8 mouse cellular contexts compared by ENCODE assay signal in the genomic region with DNA sequence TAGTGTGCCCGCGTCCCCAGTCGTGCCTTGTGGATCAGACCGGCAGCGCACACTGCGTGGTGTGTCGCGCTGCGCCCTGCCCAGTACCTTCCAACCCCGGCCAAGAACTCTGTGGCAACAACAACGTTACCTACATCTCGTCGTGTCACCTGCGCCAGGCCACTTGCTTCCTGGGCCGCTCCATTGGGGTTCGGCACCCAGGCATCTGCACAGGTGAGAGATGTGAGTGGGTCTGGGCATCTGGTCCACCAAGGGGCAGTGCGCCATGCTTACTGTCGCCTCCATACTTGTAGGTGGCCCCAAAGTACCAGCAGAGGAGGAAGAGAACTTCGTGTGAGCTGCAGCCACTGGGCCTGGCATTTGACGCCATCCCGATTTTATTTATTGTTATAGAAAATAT. TPM values are rescaled to one million over a fixed set of nuclear protein-coding genes. Genes with fewer than 3 reads are reported as not detected.
DNase-seq lines count a peak whose midpoint lies in the region; ATAC-seq and TF ChIP-seq lines count a peak whose summit lies in the region.

No protein-coding gene starts in this region.

- no peak for ATAC-seq in heart, embryonic 12.5 days (ENCODE audit: insufficient number of reproducible peaks, low FRiP score)
- peak; percentile 0; the same call in 1 of the 2 replicates for ATAC-seq in forebrain, embryonic 14.5 days
- ATAC-seq in liver, embryonic 14.5 days (ENCODE audit: insufficient read depth), result no peak

- no peak for DNase-seq in heart, postnatal 25 days (ENCODE audit: low spot score)
- no peak for DNase-seq in CH12.LX (ENCODE audit: extremely low read depth)
- DNase-seq in forebrain, embryonic 14.5 days (ENCODE audit: low spot score), result no peak
- no peak for DNase-seq in liver, embryonic 14.5 days (ENCODE audit: low read depth in 3 of 3, low spot score in 3 of 3)
- no peak for DNase-seq in thymus, postnatal 25 days
- DNase-seq in urinary bladder, postnatal 14 days (ENCODE audit: low spot score), result no peak
- DNase-seq in retina, embryonic 14.5 days (ENCODE audit: low spot score), result no peak

- H3K79me2 ChIP-seq in CH12.LX (replicated peaks; ENCODE audit: control insufficient read depth, extremely low read depth, insufficient read depth, poor library complexity, severe bottlenecking), result no peaks in the 10 kb centered on the region

- no peak for TF ChIP-seq EP300 in CH12.LX (IDR thresholded peaks at IDR 0.05; ENCODE audit: low read length)
- no peak for TF ChIP-seq EP300 in liver, embryonic 14.5 days (IDR thresholded peaks at IDR 0.05; ENCODE audit: low read depth)

- dilution Hi-C loops in CH12.LX (cut with MboI; ENCODE audit: extremely low pct_ligation_motif_present, extremely low pct_unique_long_range_greater_than_20kb, low sequenced_read_pairs), result no loop called here

- no peaks in the 10 kb centered on the region for H3K36me3 ChIP-seq in heart, embryonic 12.5 days
- no peaks in the 10 kb centered on the region for H3K36me3 ChIP-seq in CH12.LX (replicated peaks in 1 of 2; ENCODE audit: control insufficient read depth in 1 of 2, insufficient read depth in 1 of 2, low read length in 1 of 2)
- H3K36me3 ChIP-seq in forebrain, embryonic 14.5 days (ENCODE audit: control insufficient read depth, insufficient read depth, low read length), result no peaks in the 10 kb centered on the region
- no peaks in the 10 kb centered on the region for H3K36me3 ChIP-seq in liver, embryonic 14.5 days (replicated peaks; ENCODE audit: control insufficient read depth, insufficient read depth, low read depth)

- H3K27me3 ChIP-seq in heart, embryonic 12.5 days (replicated peaks), result peaks cover 60% of the 10 kb centered on the region
- H3K27me3 ChIP-seq in CH12.LX (replicated peaks), result peaks cover 64% of the 10 kb centered on the region
- peaks cover 36% of the 10 kb centered on the region for H3K27me3 ChIP-seq in forebrain, embryonic 14.5 days (replicated peaks; ENCODE audit: control insufficient read depth, insufficient read depth, low read length)
- peaks cover 38% of the 10 kb centered on the region for H3K27me3 ChIP-seq in liver, embryonic 14.5 days (ENCODE audit: control insufficient read depth, insufficient read depth, low read length)

- no peak for TF ChIP-seq RAD21 in CH12.LX (IDR thresholded peaks at IDR 0.05; ENCODE audit: low read depth, low read length)

- peaks cover 35% of the 10 kb centered on the region for H3K4me1 ChIP-seq in heart, embryonic 12.5 days (replicated peaks)
- H3K4me1 ChIP-seq in CH12.LX (ENCODE audit: control insufficient read depth in 1 of 2, insufficient read depth in 2 of 2), result peaks cover 14 to 37% of the 10 kb centered on the region in 2 experiments
- H3K4me1 ChIP-seq in forebrain, embryonic 14.5 days (ENCODE audit: control insufficient read depth, insufficient read depth, low read length), result peaks cover 9% of the 10 kb centered on the region
- H3K4me1 ChIP-seq in liver, embryonic 14.5 days (replicated peaks; ENCODE audit: control insufficient read depth in 2 of 2, insufficient read depth in 2 of 2, low read length in 1 of 2), result peaks cover 7 to 11% of the 10 kb centered on the region in 2 experiments

- WGBS in heart, embryonic 12.5 days, result 29% methylated on average over 21 of the region's 21 CpGs
- 27% methylated on average over 21 of the region's 21 CpGs for WGBS in forebrain, embryonic 14.5 days
- WGBS in liver, embryonic 14.5 days (ENCODE audit: insufficient replicate concordance), result 29% methylated on average over 21 of the region's 21 CpGs

- no peak for TF ChIP-seq POLR2A in CH12.LX (IDR thresholded peaks at IDR 0.05; ENCODE audit: low read depth, low read length)

- peak overlapping the region; percentile 49; the same call in 1 of the 2 replicates for H3K4me3 ChIP-seq in heart, embryonic 12.5 days
- peak overlapping the region; percentile 20 to 69 (median 41) for H3K4me3 ChIP-seq in CH12.LX (replicated peaks in 1 of 3; ENCODE audit: low read depth in 2 of 3, low read length in 2 of 3, poor library complexity in 1 of 3)
- H3K4me3 ChIP-seq in forebrain, embryonic 14.5 days (ENCODE audit: low read depth, low read length), result 0 out of 2 replicates have a peak overlapping the region, but pooled peaks have one; percentile 21
- peak overlapping the region; percentile 39 to 42; a peak in 3 of 4 replicates for H3K4me3 ChIP-seq in liver, embryonic 14.5 days (ENCODE audit: insufficient read depth in 1 of 2, low read depth in 2 of 2, low read length in 2 of 2)

- TF ChIP-seq CTCF in CH12.LX (conservative IDR thresholded peaks at IDR 0.05 in 1 of 2, IDR thresholded peaks at IDR 0.05 in 1 of 2; ENCODE audit: low read depth in 2 of 2, low read length in 2 of 2), result no peak
- no peak for TF ChIP-seq CTCF in liver, embryonic 14.5 days (IDR thresholded peaks at IDR 0.05; ENCODE audit: low read depth)

- peak overlapping the region; percentile 83 for H3K4me2 ChIP-seq in heart, embryonic 12.5 days
- peak overlapping the region; percentile 96 for H3K4me2 ChIP-seq in CH12.LX (ENCODE audit: insufficient read depth, low read depth, poor library complexity, severe bottlenecking)
- peak overlapping the region; percentile 61 for H3K4me2 ChIP-seq in forebrain, embryonic 14.5 days (ENCODE audit: low read length)
- H3K4me2 ChIP-seq in liver, embryonic 14.5 days (ENCODE audit: low read depth), result peak overlapping the region; percentile 71

- no peaks in the 10 kb centered on the region for H3K9me3 ChIP-seq in heart, embryonic 12.5 days (replicated peaks)
- H3K9me3 ChIP-seq in CH12.LX (replicated peaks; ENCODE audit: low read length), result no peaks in the 10 kb centered on the region
- H3K9me3 ChIP-seq in forebrain, embryonic 14.5 days (replicated peaks; ENCODE audit: control insufficient read depth, low read length), result no peaks in the 10 kb centered on the region
- no peaks in the 10 kb centered on the region for H3K9me3 ChIP-seq in liver, embryonic 14.5 days (ENCODE audit: control insufficient read depth, low read length)

- no peak overlapping the region for H3K9ac ChIP-seq in heart, embryonic 12.5 days
- no peak overlapping the region for H3K9ac ChIP-seq in CH12.LX (ENCODE audit: insufficient read depth, low read depth)
- no peak overlapping the region for H3K9ac ChIP-seq in forebrain, embryonic 14.5 days (ENCODE audit: low read length)
- H3K9ac ChIP-seq in liver, embryonic 14.5 days (replicated peaks), result no peak overlapping the region

- in situ Hi-C loops in CH12.LX (cut with MboI; ENCODE audit: low pct_ligation_motif_present, low pct_unique_long_range_greater_than_20kb, low sequenced_read_pairs), result loop anchor here (5.0 kb wide), 1 partner anchor 89 kb away; no protein-coding TSS in a partner anchor

- intact Hi-C loops in heart, postnatal 25 days (cut with DNase I), result no loop called here

- no peak overlapping the region for H3K27ac ChIP-seq in heart, embryonic 12.5 days (ENCODE audit: poor library complexity, severe bottlenecking)
- no peak overlapping the region for H3K27ac ChIP-seq in CH12.LX (ENCODE audit: insufficient read depth, low read depth)
- H3K27ac ChIP-seq in forebrain, embryonic 14.5 days (ENCODE audit: low read depth, low read length), result no peak overlapping the region
- H3K27ac ChIP-seq in liver, embryonic 14.5 days, result no peak overlapping the region

RNA-seq across cellular contexts. Expression of gene Fstl3, which starts 4.1 kb away (rescaled TPM):
- 21.1 and 21.9 TPM in 2 replicates for polyA plus RNA-seq in heart, embryonic 12.5 days (2016; fragmentation: Nextera tagmentation; extraction: Ambion mirVana)
- total RNA-seq in heart, postnatal 25 days (2021), result 1 to 10 TPM; 2.9 to 4.2 TPM
- 0.25 TPM in 2 replicates for total RNA-seq in CH12.LX (2012; rRNA removed)
- total RNA-seq in CH12.LX (2014; rRNA removed), result not detected in 2 replicates
- not detected in 2 replicates for polyA plus RNA-seq in CH12.LX (2012; ENCODE audit: insufficient read length, low read depth)
- polyA plus RNA-seq in forebrain, embryonic 14.5 days (2014; fragmentation: Nextera tagmentation; extraction: Ambion mirVana), result 0.58 and 0.96 TPM in 2 replicates
- 0.54 and 0.56 TPM in 2 replicates for polyA plus RNA-seq in liver, embryonic 14.5 days (2012; rRNA removed)
- polyA plus RNA-seq in liver, embryonic 14.5 days (2014; fragmentation: Nextera tagmentation; extraction: Ambion mirVana), result 0.18 and 0.23 TPM in 2 replicates

RNA-seq across cellular contexts. Expression of gene Prss57, which starts 9.6 kb away (rescaled TPM):
- 0.24 TPM in 1 of 2 replicates, not detected in the other for polyA plus RNA-seq in heart, embryonic 12.5 days (2016; fragmentation: Nextera tagmentation; extraction: Ambion mirVana)
- total RNA-seq in heart, postnatal 25 days (2021), result not detected
- total RNA-seq in CH12.LX (2012; rRNA removed), result 0.08 and 0.21 TPM in 2 replicates
- total RNA-seq in CH12.LX (2014; rRNA removed), result not detected in 2 replicates
- polyA plus RNA-seq in CH12.LX (2012; ENCODE audit: insufficient read length, low read depth), result not detected in 2 replicates
- polyA plus RNA-seq in forebrain, embryonic 14.5 days (2014; fragmentation: Nextera tagmentation; extraction: Ambion mirVana), result 0.37 TPM in 1 of 2 replicates, not detected in the other
- polyA plus RNA-seq in liver, embryonic 14.5 days (2012; rRNA removed), result 1.6 TPM in 2 replicates
- 3.2 and 4.9 TPM in 2 replicates for polyA plus RNA-seq in liver, embryonic 14.5 days (2014; fragmentation: Nextera tagmentation; extraction: Ambion mirVana)

RNA-seq across cellular contexts. Expression of gene Palm, which starts 12.2 kb away (rescaled TPM):
- polyA plus RNA-seq in heart, embryonic 12.5 days (2016; fragmentation: Nextera tagmentation; extraction: Ambion mirVana), result 72.4 and 80.8 TPM in 2 replicates
- 10 to 100 TPM; 70.3 to 77.3 TPM for total RNA-seq in heart, postnatal 25 days (2021)
- total RNA-seq in CH12.LX (2012; rRNA removed) (3.1 and 5.3 TPM in 2 replicates), CH12.LX (2014; rRNA removed) (0.36 and 0.78 TPM in 2 replicates)
- polyA plus RNA-seq in CH12.LX (2012; ENCODE audit: insufficient read length, low read depth), result 1.5 and 2.5 TPM in 2 replicates
- polyA plus RNA-seq in forebrain, embryonic 14.5 days (2014; fragmentation: Nextera tagmentation; extraction: Ambion mirVana), result 182 and 257 TPM in 2 replicates
- polyA plus RNA-seq in liver, embryonic 14.5 days (2012; rRNA removed), result 3.4 and 3.5 TPM in 2 replicates
- polyA plus RNA-seq in liver, embryonic 14.5 days (2014; fragmentation: Nextera tagmentation; extraction: Ambion mirVana), result 4.0 and 4.1 TPM in 2 replicates

RNA-seq across cellular contexts. Expression of gene Rnf126, which starts 14.4 kb away (rescaled TPM):
- 78.7 and 78.9 TPM in 2 replicates for polyA plus RNA-seq in heart, embryonic 12.5 days (2016; fragmentation: Nextera tagmentation; extraction: Ambion mirVana)
- total RNA-seq in heart, postnatal 25 days (2021), result 10 to 100 TPM; 21.2 to 22.8 TPM
- total RNA-seq in CH12.LX (2012; rRNA removed) (67.9 and 74.8 TPM in 2 replicates), CH12.LX (2014; rRNA removed) (28.9 and 32.4 TPM in 2 replicates)
- 90.7 and 112 TPM in 2 replicates for polyA plus RNA-seq in CH12.LX (2012; ENCODE audit: insufficient read length, low read depth)
- 60.6 and 75.7 TPM in 2 replicates for polyA plus RNA-seq in forebrain, embryonic 14.5 days (2014; fragmentation: Nextera tagmentation; extraction: Ambion mirVana)
- 46.4 and 51.3 TPM in 2 replicates for polyA plus RNA-seq in liver, embryonic 14.5 days (2012; rRNA removed)
- polyA plus RNA-seq in liver, embryonic 14.5 days (2014; fragmentation: Nextera tagmentation; extraction: Ambion mirVana), result 27.7 and 33.7 TPM in 2 replicates

RNA-seq across cellular contexts. Expression of gene Fgf22, which starts 26.3 kb away (rescaled TPM):
- polyA plus RNA-seq in heart, embryonic 12.5 days (2016; fragmentation: Nextera tagmentation; extraction: Ambion mirVana), result 0.22 and 0.38 TPM in 2 replicates
- total RNA-seq in heart, postnatal 25 days (2021), result not detected
- total RNA-seq in CH12.LX (2012; rRNA removed) (not detected in 2 replicates), CH12.LX (2014; rRNA removed) (not detected in 2 replicates)
- not detected in 2 replicates for polyA plus RNA-seq in CH12.LX (2012; ENCODE audit: insufficient read length, low read depth)
- polyA plus RNA-seq in forebrain, embryonic 14.5 days (2014; fragmentation: Nextera tagmentation; extraction: Ambion mirVana), result 0.28 and 0.38 TPM in 2 replicates
- not detected in 2 replicates for polyA plus RNA-seq in liver, embryonic 14.5 days (2012; rRNA removed)
- polyA plus RNA-seq in liver, embryonic 14.5 days (2014; fragmentation: Nextera tagmentation; extraction: Ambion mirVana), result not detected in 2 replicates

Comparison
In these comparisons a context has a peak if more than half of its experiments do, and no peak if none do; other contexts are left out.
1. RNA of gene Fstl3, which starts 4.1 kb away (polyA plus RNA-seq): 21.1 to 21.9 TPM in heart, embryonic 12.5 days; 0.58 to 0.96 TPM in forebrain, embryonic 14.5 days, 0.18 to 0.56 TPM in liver, embryonic 14.5 days and not detected in CH12.LX; every median in the first group is over 10 times any median in the second.
2. RNA of gene Palm, which starts 12.2 kb away (polyA plus RNA-seq): 182 to 257 TPM in forebrain, embryonic 14.5 days and 72.4 to 80.8 TPM in heart, embryonic 12.5 days; 3.4 to 4.1 TPM in liver, embryonic 14.5 days and 1.5 to 2.5 TPM in CH12.LX; every median in the first group is over 10 times any median in the second.
3. Peak in every context shown above with its lines, with median percentiles within 50 percentile points of each other: H3K4me2 ChIP-seq and H3K4me3 ChIP-seq.